Mouse (Mus musculus): ENCODE data around the gene Lilra5.
A peak's percentile ranks its signal among the peaks of the same experiment; 100 is the strongest.
"Not testable (repeated sequence)": the region's sequence is repeated elsewhere in the genome, so short reads cannot be mapped to it uniquely, and the experiment has no call there.

Gene Lilra5

DNA sequence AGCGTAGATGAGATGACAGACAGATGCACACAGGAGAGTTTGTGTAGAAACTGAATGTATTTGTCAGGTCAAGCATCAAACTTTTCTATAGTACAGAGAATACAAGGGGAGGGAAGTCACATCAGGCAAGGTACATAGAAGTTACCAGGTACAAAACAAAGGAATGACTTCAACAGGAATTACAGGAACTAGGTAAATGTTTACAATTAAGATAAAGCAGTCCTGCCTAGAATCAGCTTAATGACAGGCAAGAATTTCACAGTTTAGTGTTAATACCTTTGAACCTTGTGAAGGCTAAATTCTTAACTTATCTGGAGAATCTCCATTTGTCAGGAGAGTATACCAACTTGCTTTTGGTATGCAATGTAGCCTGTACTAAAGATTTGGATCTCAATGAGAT lies 23.0 kb downstream of the Lilra5 start:
- not testable (repeated sequence) for H3K4me3 ChIP-seq (replicated peaks; ENCODE audit: low read length); H3K27me3 ChIP-seq (ENCODE audit: insufficient read depth, low read length); H3K36me3 ChIP-seq (ENCODE audit: insufficient read depth, low read length)
- Histone ChIP-seq H3K9me3 (ENCODE audit: low read length) (peaks cover 35% of the 10 kb centered on the region), H3K4me1 (replicated peaks; ENCODE audit: low read depth, low read length) (peaks cover 21% of the 10 kb centered on the region)
- 0 out of 2 replicates have a peak, but pooled peaks have one; percentile 41 for TF ChIP-seq POU5F1 (IDR thresholded peaks at IDR 0.05; ENCODE audit: borderline replicate concordance, low read length)

DNA sequence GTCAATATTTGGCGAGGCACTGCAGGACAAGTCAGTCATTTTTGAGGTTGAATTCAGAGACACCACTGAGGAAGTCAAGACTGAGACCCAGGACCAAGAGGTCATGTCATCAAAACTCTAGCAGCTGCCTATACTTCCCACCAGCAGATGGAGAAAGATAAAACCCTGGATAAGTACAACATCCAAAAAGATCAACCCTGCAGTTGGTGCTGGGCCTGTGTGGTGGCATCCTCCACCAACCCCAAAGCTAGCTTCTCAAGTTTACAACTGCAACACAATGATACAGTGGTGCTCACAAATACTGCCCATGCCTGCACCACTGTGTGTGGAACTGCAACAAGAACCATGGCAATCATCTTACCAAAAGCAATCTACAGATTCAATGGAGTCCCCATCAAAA lies 34.6 kb downstream of the Lilra5 start:
- H3K4me3 ChIP-seq (replicated peaks; ENCODE audit: low read length); H3K27me3 ChIP-seq (ENCODE audit: insufficient read depth, low read length); H3K36me3 ChIP-seq (ENCODE audit: insufficient read depth, low read length); H3K4me1 ChIP-seq (replicated peaks; ENCODE audit: low read depth, low read length): not testable (repeated sequence)
- H3K9me3 ChIP-seq (ENCODE audit: low read length) = peaks cover 18% of the 10 kb centered on the region

DNA sequence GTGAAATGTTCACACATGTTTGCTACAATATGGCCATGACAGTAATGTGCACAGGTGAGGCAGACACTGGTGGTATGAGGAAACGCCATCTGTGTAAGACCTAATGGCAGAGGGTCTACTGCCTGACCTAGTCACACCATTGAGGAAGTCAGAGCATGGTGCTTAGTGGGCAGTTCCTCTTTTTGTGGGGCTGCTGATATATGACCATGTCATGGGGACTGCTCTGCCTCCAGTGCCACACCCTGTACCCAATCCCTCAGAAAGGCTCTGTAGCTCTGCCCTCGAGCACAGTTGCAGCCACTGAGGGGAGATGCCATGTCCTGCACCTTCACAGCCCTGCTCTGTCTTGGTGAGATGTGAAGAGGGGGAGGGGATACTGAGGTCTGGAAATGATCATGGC lies 36.3 kb downstream of the Lilra5 start:
- not testable (repeated sequence) for H3K4me3 ChIP-seq (replicated peaks; ENCODE audit: low read length); H3K4me1 ChIP-seq (replicated peaks; ENCODE audit: low read depth, low read length); H3K27me3 ChIP-seq (ENCODE audit: insufficient read depth, low read length); H3K36me3 ChIP-seq (ENCODE audit: insufficient read depth, low read length)
- peaks cover 18% of the 10 kb centered on the region for H3K9me3 ChIP-seq (ENCODE audit: low read length)

DNA sequence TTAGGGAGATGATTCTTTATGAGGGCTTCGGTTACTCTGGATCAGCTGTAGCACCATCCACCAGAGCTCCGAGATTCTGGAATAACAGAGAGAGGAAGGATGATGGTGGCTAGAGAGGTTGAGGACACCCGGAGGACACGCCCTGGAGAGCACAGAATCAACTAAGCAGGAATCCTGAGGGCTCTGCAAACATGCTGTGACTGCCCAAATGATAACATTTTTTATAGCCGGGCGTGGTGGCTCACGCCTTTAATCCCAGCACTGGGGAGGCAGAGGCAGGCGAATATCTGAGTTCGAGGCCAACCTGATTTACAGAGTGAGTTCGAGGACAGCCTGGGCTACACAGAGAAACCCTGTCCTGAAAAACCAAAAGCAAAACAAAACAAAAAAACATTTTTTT lies 37.9 kb downstream of the Lilra5 start:
- not testable (repeated sequence) for H3K4me1 ChIP-seq (replicated peaks; ENCODE audit: low read depth, low read length); H3K27me3 ChIP-seq (ENCODE audit: insufficient read depth, low read length); H3K4me3 ChIP-seq (replicated peaks; ENCODE audit: low read length); H3K36me3 ChIP-seq (ENCODE audit: insufficient read depth, low read length)
- peaks cover 14% of the 10 kb centered on the region for H3K9me3 ChIP-seq (ENCODE audit: low read length)

DNA sequence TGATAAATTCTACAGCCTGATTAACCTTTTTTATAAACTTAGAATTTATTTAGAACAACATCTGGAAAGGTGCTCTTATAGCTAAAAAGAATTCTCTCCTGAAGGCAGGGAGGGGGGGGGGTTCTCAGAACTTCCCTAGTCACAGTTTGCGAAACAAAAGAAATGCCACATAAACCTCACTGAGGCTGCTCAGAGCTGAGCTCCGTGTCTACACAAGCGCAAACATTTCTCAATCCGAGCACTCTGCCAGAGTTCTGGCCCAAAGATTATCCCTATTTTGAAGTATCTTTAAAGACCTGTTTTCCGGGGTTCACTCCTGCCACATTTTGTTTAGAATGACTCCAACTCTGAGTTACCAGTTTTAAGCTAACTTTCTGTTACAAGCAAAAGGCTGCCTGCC lies 55.1 kb downstream of the Lilra5 start:
- Histone ChIP-seq H3K27me3 (ENCODE audit: insufficient read depth, low read length) (no peaks in the 10 kb centered on the region), H3K36me3 (ENCODE audit: insufficient read depth, low read length) (no peaks in the 10 kb centered on the region), H3K9me3 (ENCODE audit: low read length) (peaks cover 27% of the 10 kb centered on the region), H3K4me1 (replicated peaks; ENCODE audit: low read depth, low read length) (no peaks in the 10 kb centered on the region), H3K4me3 (replicated peaks; ENCODE audit: low read length) (no peak overlapping the region)
- TF ChIP-seq POU5F1 (IDR thresholded peaks at IDR 0.05; ENCODE audit: borderline replicate concordance, low read length) (no peak), CTCF (conservative IDR thresholded peaks at IDR 0.05; ENCODE audit: low read length) (no peak), NANOG (IDR thresholded peaks at IDR 0.05; ENCODE audit: borderline replicate concordance, low read length) (no peak)
